Mouse (Mus musculus) mouse embryonic stem cell (cell line): Measurements from ENCODE around the gene Ppp1r3g.

Source experiments
- in situ Hi-C, 2 experiments: fragments of 300-500 bp; cut with MboI; formaldehyde crosslinking; loops; 1 replicate in 1 of 2; 3 replicates in 1 of 2; pipeline ENCODE4 v1.14.3; 2019 to 2020; ENCODE audit warnings: low sequenced_read_pairs in 2 of 2, low pct_unique_long_range_greater_than_20kb in 1 of 2, mixed read lengths in 1 of 2; ENCODE audit not compliant: unreplicated experiment in 1 of 2

Gene Ppp1r3g

GRCm38 (mm10) chr13:35958539-35958938 is at the start of gene Ppp1r3g:
Ppp1r3g (plus strand) TSS chr13:35958839.
- in situ Hi-C loops: no loop called here

- in situ Hi-C loops: no loop called here
Measured at GRCm38 (mm10) chr13:35911476-35911875, 47.2 kb upstream of the Ppp1r3g start.

- in situ Hi-C loops: loop anchor here in 1 of 2 experiments (25.0 kb wide), 1 partner anchor 851 kb away; no protein-coding TSS in a partner anchor
Measured at GRCm38 (mm10) chr13:35937991-35938390, 20.6 kb upstream of the Ppp1r3g start.

GRCm38 (mm10) chr13:35939871-35940665 is 18.6 kb upstream of the Ppp1r3g start:
- in situ Hi-C loops: loop anchor here in 1 of 2 experiments (25.0 kb wide), 1 partner anchor 853 kb away; no protein-coding TSS in a partner anchor

- in situ Hi-C loops: loop anchor here in 1 of 2 experiments (25.0 kb wide), 1 partner anchor 854 kb away; no protein-coding TSS in a partner anchor
Measured at GRCm38 (mm10) chr13:35940934-35941333, 17.7 kb upstream of the Ppp1r3g start.

- in situ Hi-C loops: loop anchor here in 1 of 2 experiments (25.0 kb wide), 1 partner anchor 860 kb away; no protein-coding TSS in a partner anchor
Measured at GRCm38 (mm10) chr13:35946659-35947353, 11.8 kb upstream of the Ppp1r3g start.

- in situ Hi-C loops: loop anchor here in 1 of 2 experiments (25.0 kb wide), 1 partner anchor 860 kb away; no protein-coding TSS in a partner anchor
Measured at GRCm38 (mm10) chr13:35947354-35948000, 11.2 kb upstream of the Ppp1r3g start.

GRCm38 (mm10) chr13:35949814-35950455 is 8.7 kb upstream of the Ppp1r3g start:
- in situ Hi-C loops: loop anchor here in 1 of 2 experiments (25.0 kb wide), 1 partner anchor 863 kb away; no protein-coding TSS in a partner anchor

- in situ Hi-C loops: no loop called here
Measured at GRCm38 (mm10) chr13:35959391-35960067, 890 bp downstream of the Ppp1r3g start.

GRCm38 (mm10) chr13:35963583-35963982 is 4.9 kb downstream of the Ppp1r3g start:
- in situ Hi-C loops: no loop called here

GRCm38 (mm10) chr13:35967690-35968089 is 9.1 kb downstream of the Ppp1r3g start:
- in situ Hi-C loops: no loop called here

- in situ Hi-C loops: no loop called here
Measured at GRCm38 (mm10) chr13:35968131-35968718, 9.6 kb downstream of the Ppp1r3g start.

- in situ Hi-C loops: no loop called here
Measured at GRCm38 (mm10) chr13:35968719-35969430, 10.2 kb downstream of the Ppp1r3g start.

GRCm38 (mm10) chr13:35969431-35969721 is 10.7 kb downstream of the Ppp1r3g start:
- in situ Hi-C loops: no loop called here

GRCm38 (mm10) chr13:35969829-35970228 is 11.2 kb downstream of the Ppp1r3g start:
- in situ Hi-C loops: no loop called here

- in situ Hi-C loops: no loop called here
Measured at GRCm38 (mm10) chr13:35976912-35977311, 18.3 kb downstream of the Ppp1r3g start.

GRCm38 (mm10) chr13:35980471-35980870 is 21.8 kb downstream of the Ppp1r3g start:
- in situ Hi-C loops: no loop called here
